Mouse (Mus musculus): Measurements from ENCODE around the gene Dyrk1a. TPM values are rescaled to one million over a fixed set of nuclear protein-coding genes. Genes with fewer than 3 reads are reported as not detected.
A peak's percentile ranks its signal among the peaks of the same experiment; 100 is the strongest.

The Dyrk1a gene
- total RNA-seq, 1 experiment: 33.2 TPM

DNA sequence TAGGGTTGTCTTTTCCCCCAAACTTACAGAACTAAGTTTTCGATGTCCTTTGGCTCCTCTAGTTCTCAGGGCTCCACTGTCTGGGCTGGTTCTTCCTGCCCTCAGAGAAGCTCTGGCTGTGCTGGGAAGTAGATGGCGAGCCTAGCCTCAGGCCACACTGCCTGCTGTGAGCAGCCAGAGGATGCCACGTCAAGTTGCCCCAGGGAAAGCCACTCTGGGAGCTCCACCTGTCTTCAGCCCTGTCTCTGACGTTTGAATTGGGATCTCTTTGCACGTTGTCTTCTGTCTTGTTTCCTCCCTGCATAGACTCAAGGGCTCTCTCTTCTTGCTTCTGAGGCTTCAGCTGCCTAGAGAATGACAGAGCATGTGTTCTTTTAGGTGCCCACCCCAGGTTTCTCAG lies 57.9 kb downstream of the Dyrk1a start:
- TF ChIP-seq HCFC1 (IDR thresholded peaks at IDR 0.05; ENCODE audit: borderline replicate concordance, insufficient read depth, low read length): no peak
- TF ChIP-seq MAFK (IDR thresholded peaks at IDR 0.05; ENCODE audit: insufficient read depth, low read depth, low read length): no peak
- TF ChIP-seq CHD2 (IDR thresholded peaks at IDR 0.05; ENCODE audit: low read depth, low read length): no peak
- H3K4me1 ChIP-seq (ENCODE audit: control insufficient read depth in 2 of 2, insufficient read depth in 2 of 2, low read length in 2 of 2, poor library complexity in 1 of 2): peaks cover 6 to 7% of the 10 kb centered on the region in 2 experiments; a peak in 3 of 4 replicates
- no peak overlapping the region for H3K9ac ChIP-seq (ENCODE audit: insufficient read depth, low read depth, low read length, poor library complexity, severe bottlenecking)
- DNase-seq (ENCODE audit: low read depth, low spot score): peak; percentile 58
- H3K9me3 ChIP-seq (ENCODE audit: control insufficient read depth, insufficient read depth, low read depth, low read length): no peaks in the 10 kb centered on the region
- H3K36me3 ChIP-seq (ENCODE audit: control insufficient read depth, insufficient read depth, low read length, poor library complexity, severe bottlenecking): no peaks in the 10 kb centered on the region; the same call in 1 of the 2 replicates
- in situ Hi-C loops (cut with MboI; ENCODE audit: low sequenced_read_pairs in 2 of 2, unreplicated experiment in 2 of 2): no loop called here
- no peak overlapping the region for H3K27ac ChIP-seq (ENCODE audit: insufficient read depth, low read depth, low read length, poor library complexity, severe bottlenecking)
- no peak overlapping the region for H3K4me3 ChIP-seq (ENCODE audit: insufficient read depth in 1 of 2, low read depth in 1 of 2, low read length in 2 of 2, poor library complexity in 1 of 2, severe bottlenecking in 1 of 2)

DNA sequence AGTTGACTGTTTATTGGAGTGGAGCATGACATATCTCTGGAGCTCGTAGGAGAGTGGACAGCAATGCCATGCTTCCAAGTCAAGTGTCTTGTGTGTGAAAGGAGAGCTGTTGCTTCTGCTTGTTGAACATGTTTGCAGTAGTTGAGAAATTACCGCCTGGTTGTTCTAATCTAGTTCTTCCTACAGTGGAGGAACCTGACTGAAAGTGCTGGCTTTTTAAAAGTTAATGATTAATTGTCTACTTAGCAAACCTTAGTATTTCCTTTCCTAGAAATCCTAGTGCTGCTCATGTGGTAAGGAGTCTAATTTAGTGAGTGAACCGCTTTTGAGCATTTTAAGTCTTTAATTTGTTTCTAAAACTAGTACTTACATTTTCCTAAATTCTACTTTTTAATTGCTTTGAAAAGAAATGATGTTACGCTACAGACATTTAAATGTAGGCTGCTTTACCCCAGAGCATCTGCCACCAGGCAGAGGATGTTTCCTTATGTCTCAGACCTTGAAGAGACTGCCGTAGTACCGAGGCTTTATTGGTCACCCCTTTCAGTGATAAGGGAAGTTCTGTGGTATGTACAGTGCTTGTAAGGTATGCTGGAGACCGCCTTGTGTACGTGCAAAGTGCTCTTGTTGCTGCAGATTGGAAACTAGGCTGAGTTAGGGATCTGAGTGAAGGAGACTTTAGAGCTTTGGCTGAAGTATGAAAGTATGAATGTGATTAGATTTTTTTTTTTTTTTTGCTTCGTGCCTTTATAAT lies 59.3 kb downstream of the Dyrk1a start:
- Histone ChIP-seq H3K4me3 (ENCODE audit: insufficient read depth in 1 of 2, low read depth in 1 of 2, low read length in 2 of 2, poor library complexity in 1 of 2, severe bottlenecking in 1 of 2) (no peak overlapping the region), H3K4me1 (ENCODE audit: control insufficient read depth in 2 of 2, insufficient read depth in 2 of 2, low read length in 2 of 2, poor library complexity in 1 of 2) (peaks cover 6 to 7% of the 10 kb centered on the region in 2 experiments; a peak in 3 of 4 replicates), H3K36me3 (ENCODE audit: control insufficient read depth, insufficient read depth, low read length, poor library complexity, severe bottlenecking) (no peaks in the 10 kb centered on the region; the same call in 1 of the 2 replicates), H3K9ac (ENCODE audit: insufficient read depth, low read depth, low read length, poor library complexity, severe bottlenecking) (no peak overlapping the region), H3K27ac (ENCODE audit: insufficient read depth, low read depth, low read length, poor library complexity, severe bottlenecking) (no peak overlapping the region), H3K9me3 (ENCODE audit: control insufficient read depth, insufficient read depth, low read depth, low read length) (no peaks in the 10 kb centered on the region)
- in situ Hi-C loops (cut with MboI; ENCODE audit: low sequenced_read_pairs in 2 of 2, unreplicated experiment in 2 of 2): no loop called here
- no peak for DNase-seq (ENCODE audit: low read depth, low spot score)
- no peak for TF ChIP-seq ZC3H11A (IDR thresholded peaks at IDR 0.05; ENCODE audit: borderline replicate concordance, low read depth, low read length)
- TF ChIP-seq HCFC1 (IDR thresholded peaks at IDR 0.05; ENCODE audit: borderline replicate concordance, insufficient read depth, low read length): no peak
- no peak for TF ChIP-seq MAFK (IDR thresholded peaks at IDR 0.05; ENCODE audit: insufficient read depth, low read depth, low read length)
- TF ChIP-seq ZNF384 (IDR thresholded peaks at IDR 0.05; ENCODE audit: low read depth, low read length): no peak
- TF ChIP-seq CHD2 (IDR thresholded peaks at IDR 0.05; ENCODE audit: low read depth, low read length): no peak

DNA sequence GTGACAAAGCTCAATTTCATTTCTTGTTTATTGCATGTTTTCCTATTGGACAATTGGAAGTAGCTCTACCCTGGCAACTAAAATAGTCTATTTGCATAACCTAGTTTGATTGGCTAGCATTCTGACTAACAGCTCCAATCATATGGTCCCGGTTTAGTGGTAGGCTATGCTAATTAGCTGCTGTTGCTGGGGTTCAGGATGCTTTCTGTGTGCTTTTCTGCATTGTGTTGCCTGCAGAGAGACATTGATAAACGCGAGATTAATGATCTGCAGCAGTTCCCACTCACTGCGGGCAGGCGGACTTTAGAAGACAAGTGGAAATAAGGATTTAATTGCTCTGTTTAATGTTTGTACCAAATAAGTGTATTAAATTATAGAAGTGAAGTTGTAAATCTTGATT lies 62.2 kb downstream of the Dyrk1a start:
- TF ChIP-seq ZC3H11A (IDR thresholded peaks at IDR 0.05; ENCODE audit: borderline replicate concordance, low read depth, low read length): no peak
- peak; percentile 61; the same call in 1 of the 2 replicates for TF ChIP-seq CHD2 (IDR thresholded peaks at IDR 0.05; ENCODE audit: low read depth, low read length)
- Histone ChIP-seq H3K4me1 (ENCODE audit: control insufficient read depth in 2 of 2, insufficient read depth in 2 of 2, low read length in 2 of 2, poor library complexity in 1 of 2) (peaks cover 6 to 10% of the 10 kb centered on the region in 2 experiments; a peak in 3 of 4 replicates), H3K36me3 (ENCODE audit: control insufficient read depth, insufficient read depth, low read length, poor library complexity, severe bottlenecking) (no peaks in the 10 kb centered on the region), H3K9ac (ENCODE audit: insufficient read depth, low read depth, low read length, poor library complexity, severe bottlenecking) (no peak overlapping the region), H3K4me3 (ENCODE audit: insufficient read depth in 1 of 2, low read depth in 1 of 2, low read length in 2 of 2, poor library complexity in 1 of 2, severe bottlenecking in 1 of 2) (no peak overlapping the region), H3K9me3 (ENCODE audit: control insufficient read depth, insufficient read depth, low read depth, low read length) (no peaks in the 10 kb centered on the region), H3K27ac (ENCODE audit: insufficient read depth, low read depth, low read length, poor library complexity, severe bottlenecking) (no peak overlapping the region)
- in situ Hi-C loops (cut with MboI; ENCODE audit: low sequenced_read_pairs in 2 of 2, unreplicated experiment in 2 of 2): no loop called here
- DNase-seq (ENCODE audit: low read depth, low spot score): peak; percentile 24

DNA sequence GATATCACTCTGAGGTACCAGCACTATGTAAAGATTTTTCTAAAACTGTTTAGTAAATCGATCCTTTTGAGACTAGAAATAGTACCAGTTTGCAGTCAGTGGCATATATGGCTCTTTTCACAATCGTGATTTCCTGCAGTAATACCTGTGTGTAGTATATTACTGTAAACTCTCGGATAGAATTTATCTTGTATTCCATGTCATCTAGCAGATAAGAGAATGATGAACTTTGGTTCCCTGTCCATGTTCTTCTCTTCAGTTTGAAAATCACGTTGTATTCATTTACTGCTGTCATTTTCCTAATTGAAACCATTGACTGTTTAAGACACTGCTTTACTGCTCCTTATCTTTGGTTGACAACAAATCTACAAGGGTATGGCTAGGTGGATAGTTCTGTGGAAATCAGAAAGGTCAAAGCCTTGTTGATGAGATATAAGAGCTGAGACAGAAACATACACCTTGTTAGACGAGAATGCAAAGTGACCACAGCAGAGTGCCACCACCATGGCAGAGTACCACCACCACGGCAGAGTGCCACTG lies 62.7 kb downstream of the Dyrk1a start:
- no peak overlapping the region for H3K9ac ChIP-seq (ENCODE audit: insufficient read depth, low read depth, low read length, poor library complexity, severe bottlenecking)
- no peak for TF ChIP-seq CHD2 (IDR thresholded peaks at IDR 0.05; ENCODE audit: low read depth, low read length)
- TF ChIP-seq MAFK (IDR thresholded peaks at IDR 0.05; ENCODE audit: insufficient read depth, low read depth, low read length): no peak
- no peak for TF ChIP-seq ZC3H11A (IDR thresholded peaks at IDR 0.05; ENCODE audit: borderline replicate concordance, low read depth, low read length)
- no peak for TF ChIP-seq HCFC1 (IDR thresholded peaks at IDR 0.05; ENCODE audit: borderline replicate concordance, insufficient read depth, low read length)
- TF ChIP-seq ZNF384 (IDR thresholded peaks at IDR 0.05; ENCODE audit: low read depth, low read length): no peak
- H3K4me1 ChIP-seq (ENCODE audit: control insufficient read depth in 2 of 2, insufficient read depth in 2 of 2, low read length in 2 of 2, poor library complexity in 1 of 2): peaks cover 6 to 7% of the 10 kb centered on the region in 2 experiments; a peak in 3 of 4 replicates
- H3K4me3 ChIP-seq (ENCODE audit: insufficient read depth in 1 of 2, low read depth in 1 of 2, low read length in 2 of 2, poor library complexity in 1 of 2, severe bottlenecking in 1 of 2): no peak overlapping the region
- no peaks in the 10 kb centered on the region for H3K36me3 ChIP-seq (ENCODE audit: control insufficient read depth, insufficient read depth, low read length, poor library complexity, severe bottlenecking)
- no peaks in the 10 kb centered on the region for H3K9me3 ChIP-seq (ENCODE audit: control insufficient read depth, insufficient read depth, low read depth, low read length)
- no peak for DNase-seq (ENCODE audit: low read depth, low spot score)
- H3K27ac ChIP-seq (ENCODE audit: insufficient read depth, low read depth, low read length, poor library complexity, severe bottlenecking): no peak overlapping the region
- in situ Hi-C loops (cut with MboI; ENCODE audit: low sequenced_read_pairs in 2 of 2, unreplicated experiment in 2 of 2): no loop called here
